Mouse (Mus musculus) layer of hippocampus, adult 11-12 months (tissue): ENCODE measurements around the gene Vmn2r104.

ENCODE experiments used
- DNase-seq: peaks from one replicate; pipeline ENCODE4 v3.0.0; 2022; ENCODE audit warnings: low spot score

Vmn2r104 gene

DNA sequence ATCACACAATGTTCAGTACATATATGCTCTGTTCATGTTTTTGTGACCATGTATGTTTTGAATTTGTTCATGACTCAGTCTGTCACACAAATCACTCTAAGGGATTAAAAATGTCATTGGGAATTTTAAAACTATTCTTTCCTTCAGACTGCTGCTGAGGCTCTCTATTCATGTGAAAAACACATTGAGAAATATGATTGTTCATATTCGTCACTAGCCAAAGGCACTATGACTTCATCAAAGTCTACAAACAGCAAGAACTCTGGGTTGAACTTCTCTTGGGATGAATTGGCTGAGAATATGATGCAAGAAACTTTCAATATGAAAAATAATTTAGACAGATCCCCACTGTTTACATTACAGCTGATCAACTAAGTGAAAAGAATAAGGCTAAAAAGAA lies at the start of gene Vmn2r104:
Gene Vmn2r104 (minus strand): TSS at position 101 of the 400 bp plus-strand sequence.
- no peak for DNase-seq

DNA sequence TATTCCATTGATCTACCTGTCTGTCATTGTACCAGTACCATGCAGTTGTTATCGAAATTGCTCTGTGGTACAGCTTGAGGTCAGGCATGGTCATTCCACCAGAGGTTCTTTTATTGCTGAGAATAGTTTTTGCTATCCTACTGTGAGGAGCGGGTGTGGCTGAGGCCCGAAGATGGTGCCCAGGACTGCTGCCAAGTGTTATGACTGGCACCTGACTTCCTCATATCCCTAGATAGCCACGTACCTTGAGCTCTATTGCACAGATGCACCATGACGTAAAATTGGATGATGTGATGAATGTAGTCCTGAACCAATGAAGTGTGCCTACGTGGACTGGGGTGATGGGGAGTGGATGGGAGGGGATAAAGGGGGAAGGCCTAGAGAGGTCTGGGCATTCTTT lies 26.0 kb upstream of the Vmn2r104 start:
- DNase-seq = no peak

DNA sequence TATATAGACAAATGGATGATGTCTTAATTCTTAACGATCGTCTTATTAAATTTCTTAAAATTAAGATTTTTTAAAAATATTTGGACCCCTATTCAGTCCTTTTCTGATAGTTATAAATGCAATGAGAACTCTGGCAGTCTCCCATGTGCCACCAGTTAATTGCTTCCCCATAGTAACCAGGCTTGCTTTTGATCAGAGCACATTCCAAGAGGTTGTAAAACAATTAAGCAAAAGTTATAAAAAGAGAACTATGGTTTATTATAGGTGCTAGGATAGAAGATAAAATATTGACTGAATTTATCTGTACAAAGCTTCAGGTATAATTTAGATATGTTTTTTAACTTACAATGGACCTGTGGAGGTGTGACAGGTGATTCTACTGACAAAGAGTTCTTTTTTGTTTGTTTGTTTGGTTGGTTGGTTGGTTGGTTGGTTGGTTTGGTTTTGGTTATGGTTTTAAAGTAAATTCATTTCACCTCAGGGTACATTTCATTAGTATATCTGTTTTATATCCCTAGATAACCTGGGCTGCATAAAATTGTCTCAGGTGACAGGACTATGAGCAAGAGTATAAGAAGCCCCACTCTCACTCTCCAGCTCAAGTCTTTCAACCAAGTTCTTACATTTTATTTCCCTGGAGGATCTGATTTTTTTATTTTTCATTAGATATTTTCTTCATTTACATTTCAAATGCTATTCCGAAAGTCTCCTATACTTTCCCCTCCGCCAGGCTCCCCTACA lies 23.7 kb upstream of the Vmn2r104 start:
- no peak for DNase-seq
